Mouse (Mus musculus): ENCODE data around the gene Cd33. TPM values are rescaled to one million over a fixed set of nuclear protein-coding genes. Genes with fewer than 3 reads are reported as not detected.

Gene Cd33
- total RNA-seq (2023): 10 to 100 TPM; 61.6 to 75.0 TPM

GRCm38 (mm10) chr7:43544225-43544977, at the start of gene Cd33:
Gene Cd33 (minus strand): TSS chr7:43544428.

GRCm38 (mm10) chr7:43579440-43580171, 35.4 kb upstream of the Cd33 start, which contains the start of gene Zfp719:
Gene Zfp719 (plus strand): TSS chr7:43579610.

DNA sequence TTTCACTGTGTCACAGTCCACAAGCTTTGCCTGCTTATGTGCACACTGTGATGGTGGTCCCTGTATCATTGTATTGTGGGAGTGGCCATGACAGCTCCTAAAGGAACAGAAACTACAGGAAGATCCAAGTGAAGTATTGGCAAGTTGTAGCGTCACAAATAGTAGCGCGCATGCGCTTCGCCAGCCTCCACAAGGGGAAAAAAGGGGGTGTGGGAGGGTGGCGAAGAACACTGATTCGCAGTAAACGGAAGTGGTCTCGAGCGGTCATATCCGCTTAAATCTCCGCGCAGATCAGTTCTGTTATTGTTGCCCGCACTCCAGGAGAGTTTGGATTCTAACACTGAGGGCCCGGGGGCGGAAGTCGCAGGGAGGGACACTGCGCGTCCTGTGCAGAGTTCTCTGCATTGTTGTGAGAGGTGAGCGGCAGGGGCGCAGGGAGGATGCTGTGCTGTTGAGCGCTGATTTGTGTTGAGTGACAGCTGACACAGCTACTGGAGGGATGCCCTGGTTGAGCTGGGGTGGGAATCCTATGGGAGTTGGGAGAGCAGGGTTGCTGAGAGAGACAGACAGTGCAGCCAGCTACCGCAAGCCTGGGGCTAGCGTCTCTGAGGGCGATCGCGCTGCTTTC, 17.9 kb upstream of the Cd33 start, which contains the start of gene Zfp658:
Gene Zfp658, plus strand, starts transcription at position 251 of the 628 bp plus-strand sequence.

GRCm38 (mm10) chr7:43489631-43490125, 54.5 kb downstream of the Cd33 start, which contains the start of gene Iglon5:
Gene Iglon5 (minus strand): TSS chr7:43490075.

Other genes with a start within 250 kb of the Cd33 start
- gene Zfp715, start 231.1 kb downstream of the Cd33 start, total RNA-seq (2023): 10 to 100 TPM; 19.0 to 21.5 TPM
- under 1 TPM in 1 of 2 experiments, not detected in 1; 0.55 TPM for gene Siglecf, start 193.1 kb downstream of the Cd33 start, total RNA-seq (2023)
- gene Siglecg, start 136.2 kb downstream of the Cd33 start, total RNA-seq (2023): 1 to 10 TPM; 8.9 to 9.6 TPM
- gene Lim2, start 116.8 kb downstream of the Cd33 start, total RNA-seq (2023): not detected
- gene Nkg7, start 107.4 kb downstream of the Cd33 start, total RNA-seq (2023): under 1 TPM in 1 of 2 experiments, not detected in 1; 0.81 TPM
- not detected for gene Cldnd2, start 103.6 kb downstream of the Cd33 start, total RNA-seq (2023)
- gene Etfb, start 100.3 kb downstream of the Cd33 start, total RNA-seq (2023): 10 to 100 TPM; 70.6 to 73.5 TPM
- not detected for gene Gm45233, start 100.3 kb downstream of the Cd33 start, total RNA-seq (2023)
- 1 to 10 TPM; 4.6 to 6.6 TPM for gene Vsig10l, start 81.3 kb downstream of the Cd33 start, total RNA-seq (2023)
- not detected for gene Iglon5, start 54.4 kb downstream of the Cd33 start, total RNA-seq (2023)
- gene 4931406B18Rik, start 38.5 kb downstream of the Cd33 start, total RNA-seq (2023): not detected
- gene Zfp658, start 17.8 kb upstream of the Cd33 start, total RNA-seq (2023): 10 to 100 TPM; 10.2 to 11.0 TPM
- 10 to 100 TPM; 10.5 to 10.7 TPM for gene Zfp719, start 35.2 kb upstream of the Cd33 start, total RNA-seq (2023)
- gene Zfp819, start 62.7 kb upstream of the Cd33 start, total RNA-seq (2023): 1 to 10 TPM in 1 of 2 experiments, not detected in 1; 1.2 TPM
- not detected for gene Ceacam18, start 90.3 kb upstream of the Cd33 start, total RNA-seq (2023)
- gene Siglece, start 115.7 kb upstream of the Cd33 start, total RNA-seq (2023): 100 to 1,000 TPM; 128 to 137 TPM
- gene Ctu1, start 127.6 kb upstream of the Cd33 start, total RNA-seq (2023): 1 to 10 TPM; 6.9 to 7.3 TPM
- gene Klk14, start 146.0 kb upstream of the Cd33 start, total RNA-seq (2023): not detected
- not detected for gene Klk13, start 168.1 kb upstream of the Cd33 start, total RNA-seq (2023)
- not detected for gene Klk12, start 224.5 kb upstream of the Cd33 start, total RNA-seq (2023)
- not detected for gene Klk11, start 230.2 kb upstream of the Cd33 start, total RNA-seq (2023)
- not detected for gene Klk10, start 236.6 kb upstream of the Cd33 start, total RNA-seq (2023)
- not detected for gene Klk9, start 247.5 kb upstream of the Cd33 start, total RNA-seq (2023)

All from monocyte, adult 59 days (primary cell).